In the genomic region with DNA sequence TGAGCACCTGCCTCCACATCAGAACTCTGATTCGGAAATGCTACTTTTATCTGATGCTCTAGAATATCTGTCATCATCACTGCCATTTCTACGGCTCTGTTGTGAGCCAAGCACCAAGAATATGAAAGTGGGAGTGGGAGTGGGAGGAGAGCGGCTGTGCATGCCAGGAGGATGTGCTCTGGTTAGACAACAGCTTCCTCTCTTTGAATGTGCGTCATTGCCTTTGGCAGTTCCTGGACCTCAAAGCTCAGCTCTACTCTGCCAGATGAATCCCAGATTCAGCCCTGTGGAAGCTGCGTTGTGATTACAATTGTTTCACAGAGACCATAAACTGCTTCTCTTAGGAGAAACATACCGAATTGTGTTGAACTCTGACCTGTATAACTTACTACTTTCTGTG, we compare ENCODE assay signal across 7 mouse cellular contexts.
A peak's percentile ranks its signal among the peaks of the same experiment; 100 is the strongest.
DNase-seq lines count a peak whose midpoint lies in the region; ATAC-seq and TF ChIP-seq lines count a peak whose summit lies in the region.

No protein-coding gene starts in this region.

- peak overlapping the region; percentile 43 for H3K4me2 ChIP-seq in myocyte (ENCODE audit: low read depth)

- H3K79me2 ChIP-seq in myocyte (ENCODE audit: control insufficient read depth, insufficient read depth): no peaks in the 10 kb centered on the region

- H3K36me3 ChIP-seq in myocyte (ENCODE audit: control insufficient read depth, insufficient read depth): no peaks in the 10 kb centered on the region

- ATAC-seq in granulocyte monocyte progenitor cell, adult 5-6 weeks (replicated peaks; ENCODE audit: poor library complexity, severe bottlenecking): peak; percentile 42; the same call in 1 of the 2 replicates

- no peaks in the 10 kb centered on the region for H3K27me3 ChIP-seq in myocyte (ENCODE audit: control insufficient read depth, insufficient read depth, insufficient read length)

- DNase-seq in ovary, postnatal 14 days (ENCODE audit: low spot score): peak; percentile 6
- no peak for DNase-seq in ovary, postnatal 36 days (ENCODE audit: low spot score)
- peak; percentile 67 to 76 for DNase-seq in layer of hippocampus, adult 18-20 months (ENCODE audit: low spot score in 2 of 2)
- no peak for DNase-seq in spleen, postnatal 4 days (ENCODE audit: low spot score in 2 of 2)
- DNase-seq in embryo, embryonic 10.5 days (ENCODE audit: low spot score): no peak

- H3ac ChIP-seq in myocyte (ENCODE audit: control insufficient read depth, insufficient read length): no peak overlapping the region

- no peak for TF ChIP-seq POLR2A in myocyte (IDR thresholded peaks at IDR 0.05; ENCODE audit: insufficient read length, low read depth)

- no peak overlapping the region for H3K4me3 ChIP-seq in myocyte

TF ChIP-seq in myocyte, 11 proteins besides CTCF, POLR2A, EP300 and RAD21:
- TF ChIP-seq REST (IDR thresholded peaks at IDR 0.05; ENCODE audit: insufficient read depth, insufficient read length) (no peak), POLR2AphosphoS2 (IDR thresholded peaks at IDR 0.05; ENCODE audit: insufficient read length, low read depth) (no peak), SRF (IDR thresholded peaks at IDR 0.05; ENCODE audit: control insufficient read depth, insufficient read length, low read depth) (no peak), TCF3 (IDR thresholded peaks at IDR 0.05; ENCODE audit: insufficient read length, low read depth) (no peak)
TF ChIP-seq in myocyte: peak in this region for 0.

Comparison
In these comparisons a context has a peak if more than half of its experiments do, and no peak if none do; other contexts are left out.
1. DNase-seq: peak in ovary, postnatal 14 days (single experiment) and layer of hippocampus, adult 18-20 months (2 of 2); none in ovary, postnatal 36 days (single experiment), spleen, postnatal 4 days (0 of 2) and embryo, embryonic 10.5 days (single experiment).